Mouse (Mus musculus) lung, postnatal 0 days (tissue): Measurements from ENCODE around the gene Adcy10.

Experiments used
- CTCF ChIP-seq: IDR thresholded peaks from 2 replicates; pipeline ENCODE4 v1.5.1; 2016; ENCODE audit warnings: antibody characterized with exemption, mild to moderate bottlenecking
- EP300 ChIP-seq: IDR thresholded peaks from 2 replicates; pipeline ENCODE4 v1.6.1; 2016; ENCODE audit warnings: antibody characterized with exemption, mild to moderate bottlenecking, control low read depth

GRCm38 (mm10) chr1:165608904-165609303, 123.9 kb downstream of the Adcy10 start:
- no peak for TF ChIP-seq CTCF
- no peak for TF ChIP-seq EP300
